Mouse (Mus musculus) embryonic facial prominence, embryonic 14.5 days (tissue): Measurements from ENCODE around the gene Inhbe. TPM values are rescaled to one million over a fixed set of nuclear protein-coding genes. Genes with fewer than 3 reads are reported as not detected.
A peak's percentile ranks its signal among the peaks of the same experiment; 100 is the strongest.

Experiments
- ATAC-seq: fragments of 200-750 bp; cut with Nextera tagmentation; 2 replicates; pipeline ENCODE4 v1.8.0; 2017; ENCODE audit warnings: low read depth, moderate number of reproducible peaks, moderate TSS enrichment
- DNase-seq: peaks from one replicate; pipeline ENCODE4 v3.0.0-alpha.2; 2015; ENCODE audit warnings: low spot score
- H3K27ac ChIP-seq: fragments of 300-500 bp; sonication (generic); replicated peaks from 2 replicates; pipeline ENCODE4 v1.5.1; 2014; ENCODE audit warnings: low read depth, mild to moderate bottlenecking, low read length, moderate library complexity
- H3K27me3 ChIP-seq: fragments of 300-500 bp; sonication (generic); replicated peaks from 2 replicates; pipeline ENCODE4 v1.6.1; 2014; ENCODE audit warnings: low read length; ENCODE audit not compliant: control insufficient read depth, insufficient read depth
- H3K36me3 ChIP-seq: fragments of 300-500 bp; sonication (generic); 2 replicates; pipeline ENCODE4 v1.6.1; 2014; ENCODE audit warnings: low read length, mixed read lengths; ENCODE audit not compliant: control insufficient read depth, insufficient read depth
- H3K4me1 ChIP-seq: fragments of 300-500 bp; sonication (generic); 2 replicates; pipeline ENCODE4 v1.6.1; 2014; ENCODE audit warnings: antibody characterized with exemption, low read length; ENCODE audit not compliant: control insufficient read depth, insufficient read depth
- H3K4me2 ChIP-seq: fragments of 300-500 bp; sonication (generic); 2 replicates; pipeline ENCODE4 v1.6.1; 2014; ENCODE audit warnings: low read depth, mild to moderate bottlenecking, low read length, moderate library complexity, mixed read lengths
- H3K4me3 ChIP-seq: fragments of 300-500 bp; sonication (generic); 2 replicates; pipeline ENCODE4 v1.5.1; 2014; ENCODE audit warnings: low read depth, mild to moderate bottlenecking, low read length
- H3K9ac ChIP-seq: fragments of 300-500 bp; sonication (generic); 2 replicates; pipeline ENCODE4 v1.6.1; 2014; ENCODE audit warnings: low read depth, mild to moderate bottlenecking, low read length, moderate library complexity, mixed read lengths
- H3K9me3 ChIP-seq: fragments of 300-500 bp; sonication (generic); 2 replicates; pipeline ENCODE4 v1.6.1; 2016; ENCODE audit warnings: low read length; ENCODE audit not compliant: control insufficient read depth
- WGBS: fragments of 180-500 bp; shearing (Covaris S2); extraction: QIAGEN DNeasy Blood & Tissue Kit; methylation state at CpG from one replicate; pipeline ENCODE4 v1.1.7; 2014; 5-methylcytosine and 5-hydroxymethylcytosine counted together
- polyA plus RNA-seq: library from polyadenylated mRNA; unstranded; fragments of >200 nt; fragmentation: Nextera tagmentation; extraction: Ambion mirVana; gene quantifications from 2 replicates; pipeline ENCODE4 v1.2.1, GENCODE M21; 2014

Gene Inhbe
- polyA plus RNA-seq, 1 experiment from 2014 or later = not detected

DNA sequence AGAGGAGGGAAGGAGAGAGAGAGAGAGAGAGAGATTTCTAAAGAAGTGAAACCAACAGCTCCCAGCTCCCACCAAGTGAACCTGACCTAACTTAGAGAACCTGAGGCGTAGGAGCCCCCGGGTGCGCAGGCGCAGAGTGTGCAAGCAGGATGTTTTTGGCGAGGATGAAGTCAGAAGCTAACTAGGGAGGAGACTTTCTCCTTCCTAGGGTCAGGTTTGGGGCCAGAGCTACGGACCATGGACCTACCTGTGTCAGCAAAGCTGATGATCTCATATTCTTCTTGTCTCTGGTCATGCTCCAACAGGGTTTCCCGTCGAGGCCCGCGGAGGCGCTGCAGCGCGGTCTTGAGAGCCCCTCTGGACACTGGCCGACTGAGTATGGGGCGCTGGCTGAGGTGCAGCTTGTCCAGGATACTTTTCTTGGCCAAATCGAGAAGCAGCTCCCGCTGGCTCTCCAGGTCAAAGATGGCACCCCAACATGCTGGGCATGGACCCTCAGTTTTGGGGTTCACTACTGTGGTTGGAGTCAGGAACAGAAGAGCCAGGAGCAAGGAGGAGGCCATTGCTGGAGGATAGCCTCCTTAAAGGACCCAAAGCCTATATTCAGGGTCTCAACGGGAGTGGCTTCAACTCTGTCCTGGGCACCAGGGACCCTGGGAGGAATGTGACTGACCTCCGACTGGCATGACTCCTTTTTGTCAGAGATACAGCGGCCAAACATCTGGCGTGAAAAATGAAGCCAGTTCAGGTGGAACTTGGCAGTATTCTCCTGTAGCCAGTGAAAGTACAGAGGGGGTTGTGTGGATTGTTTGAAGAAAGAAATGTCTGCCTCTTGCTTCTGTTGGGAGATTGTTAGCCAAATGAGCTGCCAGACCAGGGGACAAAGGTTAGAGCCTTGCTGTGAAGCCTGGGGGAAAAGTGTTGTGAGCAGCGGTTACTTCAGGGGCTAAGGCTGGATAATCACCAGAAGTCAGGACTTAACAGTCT is 15.9 kb upstream of the Inhbe start, which contains the start of gene Inhbc:
Gene Inhbc, minus strand, starts transcription at position 598 of the 987 bp plus-strand sequence.
- Histone ChIP-seq H3K4me3 (no peak within 1 kb of the TSS), H3K27ac (no peak within 1 kb of the TSS), H3K9ac (no peak within 1 kb of the TSS), H3K4me1 (no peaks in the 10 kb centered on the region), H3K9me3 (no peaks in the 10 kb centered on the region), H3K36me3 (no peaks in the 10 kb centered on the region), H3K4me2 (no peak within 1 kb of the TSS), H3K27me3 (no peaks in the 10 kb centered on the region)
- no peak for DNase-seq
- WGBS = 70% methylated on average over 22 of the region's 22 CpGs
- no peak for ATAC-seq

DNA sequence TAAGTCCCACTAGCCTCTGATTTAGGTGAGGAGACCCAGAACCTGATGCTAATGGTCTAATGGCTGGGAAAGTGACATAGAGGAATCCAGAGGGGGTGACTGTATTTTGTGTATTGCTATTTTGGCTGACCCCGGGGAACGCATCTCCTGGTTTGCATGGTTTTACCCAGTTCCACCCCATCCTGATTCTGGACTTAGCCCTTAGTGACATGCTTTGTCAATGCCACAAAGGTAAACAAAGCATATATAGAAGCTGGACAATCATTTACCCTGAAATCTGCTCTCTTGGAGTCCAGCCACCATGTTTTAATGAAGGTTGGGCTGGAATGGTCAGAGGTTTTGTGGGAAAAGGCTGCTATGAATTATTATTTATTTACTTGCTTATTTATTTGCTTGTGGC is 14.1 kb upstream of the Inhbe start:
- no peaks in the 10 kb centered on the region for H3K27me3 ChIP-seq
- no peak overlapping the region for H3K4me2 ChIP-seq
- no peak for ATAC-seq
- no peaks in the 10 kb centered on the region for H3K36me3 ChIP-seq
- H3K4me3 ChIP-seq = no peak overlapping the region
- H3K9me3 ChIP-seq = no peaks in the 10 kb centered on the region
- no peak overlapping the region for H3K27ac ChIP-seq
- H3K4me1 ChIP-seq = no peaks in the 10 kb centered on the region
- no peak overlapping the region for H3K9ac ChIP-seq
- no peak for DNase-seq
- WGBS = 91% methylated on average over 2 of the region's 2 CpGs

DNA sequence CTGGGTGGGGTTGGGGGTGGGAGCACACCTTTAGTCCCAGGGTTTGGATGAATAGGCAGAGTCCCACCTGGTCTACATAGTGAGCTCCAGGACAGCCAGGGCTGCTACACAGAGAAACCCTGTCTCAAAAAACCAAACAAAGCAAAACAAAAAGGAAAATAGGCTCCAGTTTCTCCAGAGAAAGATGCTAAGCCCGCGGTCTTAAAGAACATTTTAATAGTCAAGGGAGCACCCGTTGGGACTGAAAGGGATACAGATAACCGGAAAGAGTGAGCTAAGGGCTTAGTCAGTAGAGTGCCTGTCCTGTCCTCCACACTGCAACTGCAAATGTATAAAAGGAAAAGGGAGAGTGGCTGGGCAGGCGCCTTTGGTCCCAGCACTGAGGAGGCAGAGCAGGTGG is 12.9 kb upstream of the Inhbe start:
- Histone ChIP-seq H3K27ac (no peak overlapping the region), H3K4me1 (no peaks in the 10 kb centered on the region), H3K4me3 (no peak overlapping the region), H3K36me3 (no peaks in the 10 kb centered on the region), H3K4me2 (no peak overlapping the region), H3K27me3 (no peaks in the 10 kb centered on the region), H3K9ac (no peak overlapping the region), H3K9me3 (no peaks in the 10 kb centered on the region)
- ATAC-seq (no peak), DNase-seq (no peak)
- 70% methylated on average over 5 of the region's 5 CpGs for WGBS

DNA sequence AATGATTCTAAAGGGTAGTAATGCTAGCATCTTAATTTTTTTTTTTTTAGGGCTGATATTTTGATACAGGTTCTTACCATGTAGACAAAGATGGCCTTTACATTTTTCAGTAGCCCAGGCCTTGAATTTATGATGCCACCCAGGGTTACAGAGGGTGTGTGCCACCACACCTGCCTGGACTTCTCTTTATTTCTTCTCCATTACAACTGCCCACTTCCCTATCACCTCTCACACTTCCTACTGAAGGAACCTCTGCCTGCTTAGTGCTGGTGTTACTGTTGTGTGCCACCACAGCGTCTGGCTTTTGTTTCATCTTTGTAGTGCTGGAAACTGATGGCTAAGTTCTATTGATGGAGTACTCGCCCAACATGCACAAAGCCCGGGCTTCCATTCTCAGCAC is 6.5 kb upstream of the Inhbe start:
- DNase-seq (no peak), ATAC-seq (no peak)
- WGBS = 80% methylated on average over 3 of the region's 3 CpGs
- Histone ChIP-seq H3K4me3 (no peak overlapping the region), H3K4me1 (no peaks in the 10 kb centered on the region), H3K36me3 (no peaks in the 10 kb centered on the region), H3K27ac (no peak overlapping the region), H3K9me3 (no peaks in the 10 kb centered on the region), H3K27me3 (no peaks in the 10 kb centered on the region), H3K4me2 (no peak overlapping the region), H3K9ac (no peak overlapping the region)

DNA sequence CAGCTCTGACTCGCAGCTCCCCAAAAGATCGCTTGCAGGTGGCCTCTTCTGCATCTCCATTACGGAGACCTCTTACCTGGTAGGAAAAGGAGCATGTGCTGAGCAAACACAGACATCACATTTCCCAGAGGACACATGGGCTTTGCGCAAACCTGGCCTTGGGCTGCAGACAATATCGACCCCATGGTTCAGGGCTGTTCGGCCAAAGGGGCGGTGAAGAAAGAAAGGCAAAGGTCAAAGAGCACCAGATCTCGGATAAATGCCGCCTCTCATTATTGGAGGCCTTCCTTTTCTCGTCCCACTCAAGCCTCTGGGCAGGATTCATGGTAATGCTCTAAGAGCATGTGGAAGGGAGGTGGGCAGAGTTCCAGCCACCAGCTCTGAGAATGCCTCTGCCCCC is 1.1 kb upstream of the Inhbe start:
- 55% methylated on average over 10 of the region's 10 CpGs for WGBS
- Histone ChIP-seq H3K9ac (no peak overlapping the region), H3K4me2 (no peak overlapping the region), H3K4me3 (no peak overlapping the region), H3K27ac (no peak overlapping the region), H3K36me3 (no peaks in the 10 kb centered on the region), H3K27me3 (no peaks in the 10 kb centered on the region), H3K4me1 (peaks cover 5% of the 10 kb centered on the region; the same call in 1 of the 2 replicates), H3K9me3 (no peaks in the 10 kb centered on the region)
- DNase-seq (no peak), ATAC-seq (no peak)

DNA sequence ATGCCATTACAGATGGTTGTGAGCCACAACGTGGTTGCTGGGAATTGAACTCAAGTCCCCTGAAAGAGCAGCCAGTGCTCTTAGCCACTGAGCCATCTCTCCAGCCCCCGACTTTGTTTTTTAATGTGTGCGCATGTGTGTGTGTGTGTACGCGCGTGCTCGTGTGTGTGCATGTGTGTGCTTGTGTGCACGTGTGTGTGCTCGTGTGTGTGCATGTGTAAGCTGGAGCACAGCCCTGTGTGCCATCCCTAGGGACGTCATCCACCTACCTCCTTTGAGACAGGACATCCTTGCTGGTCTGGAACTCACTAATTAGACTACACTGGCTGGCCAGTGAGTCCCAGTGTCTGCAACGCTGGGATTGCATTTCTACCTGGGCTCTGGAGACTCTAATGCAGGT is 1.4 kb downstream of the Inhbe start:
- Histone ChIP-seq H3K9ac (no peak overlapping the region), H3K9me3 (no peaks in the 10 kb centered on the region), H3K4me2 (no peak overlapping the region), H3K36me3 (no peaks in the 10 kb centered on the region), H3K4me3 (no peak overlapping the region), H3K4me1 (peaks cover 6% of the 10 kb centered on the region; the same call in 1 of the 2 replicates), H3K27ac (no peak overlapping the region), H3K27me3 (no peaks in the 10 kb centered on the region)
- no peak for ATAC-seq
- DNase-seq = no peak
- WGBS = 86% methylated on average over 11 of the region's 11 CpGs

DNA sequence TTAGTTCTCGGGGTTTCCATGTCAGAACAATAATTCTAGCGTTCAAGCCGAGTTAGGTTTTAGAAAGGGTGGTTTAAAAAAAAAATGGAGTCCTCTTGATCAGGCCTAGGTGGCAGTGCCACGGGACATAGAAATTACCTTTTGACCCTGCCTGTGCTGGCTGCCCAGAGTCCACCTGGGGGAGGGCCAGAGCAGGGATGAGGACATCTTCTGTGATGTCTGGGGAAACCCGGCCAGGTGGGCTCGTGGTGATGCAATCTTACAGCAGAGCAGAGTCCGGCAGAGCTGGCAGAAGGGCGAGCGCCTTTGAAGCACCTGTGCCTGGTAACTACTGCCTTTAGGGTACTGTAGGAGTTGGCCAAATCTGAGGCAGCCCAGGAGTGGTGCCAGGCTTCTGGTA is 2.0 kb downstream of the Inhbe start:
- Histone ChIP-seq H3K4me1 (peaks cover 6% of the 10 kb centered on the region; the same call in 1 of the 2 replicates), H3K4me3 (no peak overlapping the region), H3K36me3 (no peaks in the 10 kb centered on the region), H3K27me3 (no peaks in the 10 kb centered on the region), H3K9me3 (no peaks in the 10 kb centered on the region), H3K27ac (no peak overlapping the region), H3K9ac (no peak overlapping the region), H3K4me2 (no peak overlapping the region)
- 84% methylated on average over 9 of the region's 9 CpGs for WGBS
- DNase-seq (no peak), ATAC-seq (no peak)

DNA sequence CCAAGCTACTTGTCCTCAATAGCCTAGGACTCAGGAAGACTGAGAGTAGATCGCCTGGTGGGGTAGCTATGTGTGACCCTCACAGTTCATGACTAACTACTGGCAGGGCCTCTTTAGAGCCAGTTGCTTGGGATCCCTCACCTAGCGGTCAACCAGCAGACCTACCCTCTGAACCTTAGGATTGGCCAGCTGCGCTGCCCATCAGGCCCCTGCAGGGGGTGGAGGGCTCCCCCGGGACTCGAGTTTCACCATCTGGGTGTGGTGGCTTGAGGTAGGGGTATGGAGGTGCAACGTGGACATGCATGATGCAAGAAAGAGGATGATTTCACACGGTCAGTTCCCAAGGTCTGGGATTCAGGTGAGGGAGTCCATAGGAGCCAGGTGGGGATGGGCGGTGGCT is 2.5 kb downstream of the Inhbe start:
- Histone ChIP-seq H3K36me3 (no peaks in the 10 kb centered on the region), H3K27me3 (no peaks in the 10 kb centered on the region), H3K27ac (no peak overlapping the region), H3K9me3 (no peaks in the 10 kb centered on the region), H3K4me3 (no peak overlapping the region), H3K4me1 (peaks cover 6% of the 10 kb centered on the region; the same call in 1 of the 2 replicates), H3K4me2 (no peak overlapping the region), H3K9ac (no peak overlapping the region)
- ATAC-seq (no peak), DNase-seq (no peak)
- WGBS = 67% methylated on average over 8 of the region's 8 CpGs

DNA sequence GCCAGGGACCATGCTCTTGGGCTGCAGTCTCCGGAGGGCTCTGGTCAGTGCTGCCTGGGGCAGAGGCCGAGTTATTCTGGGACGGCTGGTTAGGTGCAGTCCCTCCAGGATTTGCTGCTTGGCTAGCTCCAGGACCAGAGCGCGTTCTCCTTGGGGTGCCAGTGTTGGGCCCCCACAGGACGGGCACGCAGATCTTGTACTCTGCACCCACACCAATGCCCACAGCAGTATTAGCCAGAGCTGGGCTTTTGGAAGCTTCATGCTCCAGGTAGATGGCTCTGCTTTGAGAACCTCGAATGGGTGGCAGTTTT is 3.0 kb downstream of the Inhbe start:
- Histone ChIP-seq H3K36me3 (no peaks in the 10 kb centered on the region), H3K27ac (no peak overlapping the region), H3K4me1 (peaks cover 6% of the 10 kb centered on the region; the same call in 1 of the 2 replicates), H3K9me3 (no peaks in the 10 kb centered on the region), H3K4me2 (peak overlapping the region; percentile 55; the same call in 1 of the 2 replicates), H3K9ac (peak overlapping the region; percentile 55), H3K27me3 (no peaks in the 10 kb centered on the region), H3K4me3 (peak overlapping the region; percentile 31; the same call in 1 of the 2 replicates)
- 87% methylated on average over 8 of the region's 8 CpGs for WGBS
- ATAC-seq = no peak
- DNase-seq = no peak
